Mouse (Mus musculus): ENCODE data around the gene Pex7.
"Not testable (repeated sequence)": the region's sequence is repeated elsewhere in the genome, so short reads cannot be mapped to it uniquely, and the experiment has no call there.

The Pex7 gene

DNA sequence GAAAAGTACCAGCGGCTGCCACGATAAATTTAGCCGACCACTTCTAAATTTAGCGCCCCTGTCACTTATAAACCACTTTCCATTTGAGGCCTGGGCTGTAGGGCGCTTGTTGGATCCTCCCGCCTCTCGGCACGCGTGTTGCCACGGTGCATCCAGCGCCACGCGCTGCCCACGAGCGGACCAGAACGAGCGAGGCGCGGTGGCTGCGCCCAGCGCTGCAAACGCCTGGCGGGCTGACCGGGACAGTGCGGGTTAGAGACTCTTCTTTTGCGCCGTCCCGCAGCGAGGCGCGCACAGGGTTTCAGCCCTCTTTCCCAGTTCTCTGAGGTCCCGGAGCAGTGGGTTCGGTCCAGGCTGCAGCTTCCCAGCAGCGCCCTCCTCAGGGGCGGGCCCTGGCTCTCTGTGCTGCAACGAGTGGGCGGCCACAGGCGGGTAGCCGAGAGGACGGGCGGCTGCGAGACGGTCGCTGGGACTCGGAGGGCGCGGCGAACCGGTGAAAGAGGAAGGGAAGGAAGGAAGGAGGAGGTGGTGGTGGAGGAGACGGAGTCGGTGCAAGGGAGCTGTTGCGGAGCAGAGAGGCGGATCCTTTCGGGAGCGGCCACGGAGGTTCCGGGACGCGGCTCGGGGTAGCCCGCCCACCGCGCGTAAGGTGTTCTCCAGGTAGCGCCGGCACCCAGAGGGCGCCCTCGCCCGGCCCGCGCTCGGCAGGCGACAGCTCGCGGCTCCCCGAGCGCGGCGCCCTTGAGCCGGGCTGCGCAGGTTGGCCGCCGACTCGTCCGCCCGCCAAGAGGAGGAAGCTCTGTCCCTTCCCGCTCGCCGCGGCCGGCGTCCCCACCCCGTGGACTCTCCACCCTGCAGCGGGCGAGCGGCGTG, 26.3 kb upstream of the Pex7 start:
- peak; percentile 81 for DNase-seq (ENCODE audit: extremely low spot score)

DNA sequence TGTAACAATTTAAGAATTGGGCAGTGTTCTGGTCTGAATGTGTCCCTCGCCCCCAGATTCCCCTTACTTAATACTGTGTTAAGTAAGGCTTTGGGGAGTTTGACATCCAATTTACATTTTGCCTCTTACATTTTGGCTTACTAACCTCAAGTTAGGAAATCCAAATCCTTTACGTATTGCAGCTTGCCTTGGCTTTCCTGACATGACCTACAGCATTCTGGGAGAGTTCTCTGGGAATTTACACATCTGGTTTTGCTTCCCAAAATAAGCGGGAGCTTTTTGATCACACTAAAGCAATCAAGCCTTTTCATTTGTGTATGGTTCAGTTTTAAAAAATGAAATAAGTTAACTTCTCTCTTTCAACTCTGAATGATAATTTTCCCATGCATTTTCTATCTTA, 25.5 kb upstream of the Pex7 start:
- DNase-seq (ENCODE audit: extremely low spot score) = peak; percentile 2

DNA sequence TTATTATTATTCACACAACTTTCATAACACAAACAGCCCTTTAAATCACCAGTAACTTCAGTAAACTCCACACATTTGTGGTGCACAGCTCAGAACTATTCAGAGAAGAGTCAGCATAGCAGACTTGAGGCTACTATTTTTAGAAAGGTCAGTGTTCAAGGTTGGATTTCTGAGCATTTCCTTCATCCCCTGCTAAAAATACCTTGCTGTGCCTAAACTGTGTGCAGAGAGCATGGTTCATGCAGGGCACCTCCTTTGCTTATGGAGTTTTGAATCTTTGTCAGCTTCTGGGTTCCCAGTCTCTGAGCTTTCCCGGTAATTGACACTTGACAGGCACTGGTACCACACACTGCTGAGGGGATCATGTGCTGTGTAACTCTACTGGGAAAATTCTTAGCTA, 20.7 kb upstream of the Pex7 start:
- DNase-seq (ENCODE audit: extremely low spot score) = no peak

DNA sequence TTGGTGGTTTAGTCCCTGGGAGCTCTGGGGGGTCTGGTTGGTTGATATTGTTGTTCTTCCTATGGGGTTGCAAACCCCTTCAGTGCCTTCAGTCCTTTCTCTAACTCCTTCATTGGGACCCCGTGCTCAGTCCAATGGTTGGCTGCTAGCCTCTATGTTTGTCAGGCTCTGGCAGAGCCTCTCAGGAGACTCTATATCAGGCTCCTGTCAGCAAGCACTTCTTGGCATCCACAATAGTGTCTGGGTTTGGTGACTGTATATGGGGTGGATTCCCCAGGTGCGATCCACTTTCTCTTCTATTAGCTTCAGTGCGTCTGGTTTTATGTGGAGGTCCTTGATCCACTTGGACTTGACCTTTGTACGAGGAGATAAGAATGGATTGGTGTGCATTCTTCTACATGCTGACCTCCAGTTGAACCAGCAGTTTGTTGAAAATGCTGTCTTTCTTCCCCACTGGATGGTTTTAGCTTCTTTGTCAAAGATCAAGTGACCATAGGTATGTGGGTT, 19.0 kb upstream of the Pex7 start:
- not testable (repeated sequence) for DNase-seq (ENCODE audit: extremely low spot score)

DNA sequence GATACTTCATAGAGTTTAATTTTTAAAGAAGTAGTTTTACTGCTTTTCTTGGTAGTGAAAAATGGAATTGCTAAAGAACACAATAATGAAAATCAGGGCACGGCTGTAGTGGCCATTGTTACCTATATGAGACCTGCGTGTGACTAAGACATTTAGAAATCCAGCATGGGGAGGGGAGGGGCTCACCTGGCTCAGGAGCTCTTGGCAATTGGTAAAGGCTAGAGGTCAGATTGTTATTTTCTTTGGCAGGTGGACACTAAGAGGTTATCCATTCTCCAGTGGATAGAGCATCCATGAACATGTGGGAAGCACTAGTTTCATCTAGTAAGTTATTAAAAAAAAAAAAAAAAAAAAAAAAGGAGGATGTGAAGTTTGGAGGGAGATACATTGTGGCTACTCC, 16.8 kb upstream of the Pex7 start:
- no peak for DNase-seq (ENCODE audit: extremely low spot score)

DNA sequence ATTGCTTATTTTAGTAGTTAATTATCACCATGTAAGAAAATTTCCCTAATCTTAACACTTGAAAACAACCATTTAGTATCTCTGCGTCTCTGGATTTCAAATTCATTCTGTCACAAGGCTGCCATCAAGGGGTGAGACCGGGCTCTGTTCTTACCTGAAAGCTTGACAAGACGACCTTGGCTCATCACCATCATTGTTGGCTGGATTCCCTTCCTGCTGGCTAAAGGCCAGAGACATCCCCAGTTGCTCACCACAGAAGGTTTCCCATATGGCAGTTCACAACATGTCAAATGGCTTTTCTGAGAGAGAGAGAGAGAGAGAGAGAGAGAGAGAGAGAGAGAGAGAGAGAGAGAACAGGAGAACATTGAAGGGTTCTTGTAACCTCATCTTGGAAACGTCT, 14.9 kb upstream of the Pex7 start:
- no peak for DNase-seq (ENCODE audit: extremely low spot score)

DNA sequence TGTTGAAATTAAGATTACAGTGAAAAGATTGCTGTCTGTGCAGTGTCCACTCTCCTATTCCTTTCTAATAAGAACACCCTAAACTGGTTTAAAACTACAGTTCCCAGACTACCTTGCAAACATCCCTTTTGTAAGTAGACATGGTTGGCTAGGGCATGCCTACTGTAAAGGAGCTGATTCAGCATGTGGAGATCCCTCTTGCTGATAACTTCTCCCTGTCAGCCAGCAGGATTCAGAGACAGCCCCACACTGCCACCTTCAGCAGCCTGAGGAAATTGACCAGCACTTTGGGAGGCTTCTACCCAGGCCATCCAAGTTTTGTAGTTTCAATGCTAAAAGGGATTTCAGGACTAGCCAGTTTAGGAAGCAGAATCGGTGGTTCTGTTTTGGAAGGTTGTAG, 7.8 kb upstream of the Pex7 start:
- DNase-seq (ENCODE audit: extremely low spot score) = no peak

DNA sequence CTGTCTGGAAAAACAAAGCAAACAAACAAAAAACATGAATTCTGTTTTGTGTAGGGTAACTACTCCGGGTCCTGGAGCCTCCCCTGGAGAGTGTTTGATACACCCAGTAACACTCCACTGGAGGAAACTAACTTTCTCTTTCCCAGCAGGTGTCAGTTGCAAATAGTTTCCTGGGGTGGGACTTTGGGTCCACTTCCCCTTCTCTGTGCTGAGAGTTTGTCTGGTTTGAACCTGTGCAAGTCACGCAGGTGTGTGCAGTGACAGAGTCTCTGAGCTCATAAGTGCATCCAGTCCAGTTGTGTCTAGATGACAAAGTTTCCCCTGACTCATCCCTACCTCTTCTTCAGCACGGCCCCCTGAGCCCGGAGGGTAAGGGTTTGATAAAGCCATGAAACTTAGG, 6.3 kb upstream of the Pex7 start:
- DNase-seq (ENCODE audit: extremely low spot score) = no peak

DNA sequence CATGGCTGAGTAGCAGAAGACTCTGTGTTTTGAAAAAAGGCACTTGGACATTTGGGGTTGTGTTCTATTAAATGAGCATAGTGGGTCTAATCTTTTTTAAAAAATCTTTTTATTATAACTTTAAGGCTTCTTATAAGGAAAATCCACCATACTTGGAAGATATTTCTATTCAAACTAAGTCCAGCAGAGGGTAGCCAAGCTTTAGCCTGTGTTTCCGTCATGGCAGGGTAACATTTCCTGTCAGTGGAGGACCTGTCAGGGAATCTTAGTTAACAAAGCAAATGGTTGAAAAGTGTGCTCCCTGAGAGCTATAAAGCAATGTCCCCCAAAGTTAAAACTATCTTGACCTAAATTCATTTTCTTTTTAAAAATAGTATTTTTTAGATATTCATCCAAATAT, 4.1 kb upstream of the Pex7 start:
- no peak for DNase-seq (ENCODE audit: extremely low spot score)

DNA sequence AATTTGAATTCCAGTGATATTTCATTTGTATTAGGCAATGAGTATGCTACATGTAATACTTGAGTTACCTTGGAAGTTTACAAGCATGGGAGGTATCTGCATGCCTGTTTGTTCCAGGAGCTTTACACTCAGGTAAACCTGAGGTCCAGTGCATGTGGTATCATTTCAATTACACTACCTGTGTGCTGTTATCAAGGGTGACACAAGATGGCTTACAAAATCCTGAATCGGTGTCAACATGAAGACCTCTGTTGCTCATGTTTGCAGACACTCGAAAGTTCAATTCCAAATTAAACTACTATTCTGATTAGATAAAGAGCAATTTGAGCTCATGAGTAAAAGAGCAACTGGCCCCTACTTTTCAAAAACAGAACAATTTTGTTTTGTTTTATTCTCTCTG, 3.0 kb upstream of the Pex7 start:
- no peak for DNase-seq (ENCODE audit: extremely low spot score)

DNA sequence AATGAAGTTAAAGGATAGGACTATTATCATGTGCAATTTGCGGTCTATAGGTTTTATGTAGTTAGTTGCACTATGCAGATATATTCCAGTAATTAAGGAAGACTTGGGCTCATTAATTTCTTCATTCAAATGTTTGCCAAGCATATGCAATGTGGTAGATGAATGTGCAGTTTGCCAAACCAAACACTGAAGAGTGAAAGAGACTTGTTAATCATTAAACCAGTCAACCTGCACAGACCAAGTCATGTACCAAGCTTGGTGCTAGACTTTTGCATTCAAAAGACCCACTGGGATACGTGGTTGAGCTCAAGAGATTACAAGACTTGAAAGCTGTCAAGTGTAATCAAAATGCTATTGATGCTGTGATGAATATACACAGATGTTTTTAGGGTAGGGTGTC, 587 bp upstream of the Pex7 start:
- DNase-seq (ENCODE audit: extremely low spot score) = no peak

DNA sequence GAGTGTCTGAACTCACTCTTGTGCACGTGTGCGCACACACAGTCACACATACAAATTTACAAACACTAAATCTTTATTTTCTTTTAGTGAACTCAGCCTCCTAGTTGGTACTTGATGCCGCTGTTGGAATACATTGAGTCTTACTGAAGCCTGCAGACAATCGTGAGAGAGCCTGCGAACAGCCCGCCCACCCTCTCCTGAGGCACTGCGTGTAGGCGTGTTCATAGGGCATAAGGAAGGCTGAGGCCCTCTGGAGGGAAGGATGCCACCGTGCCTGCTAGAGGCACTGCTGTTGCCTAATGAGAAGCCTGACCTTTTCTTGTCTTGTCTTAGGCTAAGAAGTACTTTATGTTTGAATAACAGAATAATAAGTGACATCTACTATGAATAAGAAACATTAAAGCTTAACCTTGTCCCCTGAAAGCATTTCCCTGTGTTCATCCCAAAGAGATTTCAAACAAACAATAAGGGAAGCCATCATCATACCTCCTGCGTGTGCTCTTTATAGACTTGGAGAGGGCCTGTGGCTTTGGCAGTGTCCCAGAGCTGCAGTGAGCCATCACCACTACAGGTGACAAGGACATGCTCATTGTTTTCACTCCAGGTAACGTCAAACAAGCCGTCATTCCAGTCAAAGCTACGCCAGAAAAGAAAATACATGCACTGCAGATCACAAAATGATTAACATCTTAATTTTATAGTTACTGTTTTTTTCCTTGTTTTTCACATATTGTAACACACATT, 3.2 kb downstream of the Pex7 start:
- DNase-seq (ENCODE audit: extremely low spot score) = no peak

DNA sequence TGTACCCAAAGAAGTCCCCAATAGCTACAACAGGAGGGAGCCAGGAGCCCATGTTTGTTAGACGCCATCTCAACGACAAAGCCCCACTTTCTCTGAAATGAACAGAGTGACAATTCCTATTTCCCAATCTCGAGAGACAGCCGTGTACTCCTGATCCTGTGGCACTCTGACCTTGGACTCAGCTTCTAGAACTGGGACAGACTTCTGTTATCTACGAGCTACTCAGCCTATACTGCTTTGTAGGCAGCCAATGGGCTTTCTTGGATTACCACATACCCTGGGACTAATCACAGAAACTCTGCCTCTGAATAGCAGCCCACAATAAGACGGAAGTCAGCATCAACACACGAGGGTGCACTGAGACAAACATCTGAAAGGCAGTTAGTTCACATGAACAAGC, 5.5 kb downstream of the Pex7 start:
- DNase-seq (ENCODE audit: extremely low spot score) = no peak

DNA sequence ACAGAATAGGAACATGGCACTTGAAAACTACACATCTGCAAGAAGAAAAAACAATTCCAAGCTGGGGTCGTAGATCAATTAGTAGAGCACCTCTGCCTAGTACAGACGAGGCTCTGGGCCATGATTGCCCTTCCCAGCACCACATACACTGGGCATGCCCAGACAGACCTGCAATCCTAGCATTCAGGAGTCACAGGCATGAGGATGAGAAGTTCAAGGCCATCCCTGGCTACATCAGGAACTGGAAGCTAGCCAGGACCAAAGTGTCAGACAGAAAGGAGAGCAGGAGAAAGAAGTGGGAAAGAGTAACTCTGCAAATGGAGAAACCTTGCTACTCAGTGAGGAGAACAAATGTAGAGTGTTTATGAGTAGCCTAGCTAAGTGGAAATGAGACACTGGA, 7.3 kb downstream of the Pex7 start:
- DNase-seq (ENCODE audit: extremely low spot score) = no peak

DNA sequence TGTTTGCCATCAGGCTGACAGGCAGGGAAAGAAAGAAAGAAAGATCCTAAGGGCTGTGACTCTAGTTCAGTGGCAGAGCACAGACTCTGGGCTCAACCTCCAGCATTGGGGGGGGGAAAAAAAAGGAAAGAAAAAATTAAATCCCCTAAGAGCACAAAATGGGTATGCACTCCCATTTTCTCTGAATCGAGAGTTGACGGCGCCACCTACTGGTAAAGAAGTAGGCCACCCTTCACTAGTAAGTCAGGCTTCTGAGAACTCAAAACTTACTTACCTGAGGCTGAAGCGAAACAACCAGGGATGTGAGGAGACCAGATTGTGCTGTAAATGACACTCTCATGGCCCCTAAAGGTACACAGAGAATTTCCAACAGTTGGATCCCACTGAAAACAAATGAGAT, 13.5 kb downstream of the Pex7 start:
- DNase-seq (ENCODE audit: extremely low spot score) = peak; percentile 42

DNA sequence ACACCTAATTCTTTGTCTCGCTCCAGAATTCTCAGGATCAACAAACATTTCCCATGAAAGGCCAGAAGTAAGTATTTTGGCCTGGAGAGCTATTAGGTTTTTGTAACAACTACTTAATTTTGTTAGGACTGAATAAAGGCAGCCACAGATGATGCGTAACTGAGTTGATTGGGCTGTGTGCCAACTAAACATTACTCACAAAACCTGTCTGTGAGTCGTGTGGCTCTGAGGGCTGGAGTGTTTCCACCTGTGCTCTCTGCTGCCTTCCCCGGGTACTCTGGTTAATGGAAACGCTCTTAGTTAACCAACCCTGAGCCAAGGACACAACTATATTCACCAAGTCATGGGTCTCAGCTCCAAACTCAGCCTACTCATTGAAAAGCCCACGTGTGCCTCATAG, 14.3 kb downstream of the Pex7 start:
- no peak for DNase-seq (ENCODE audit: extremely low spot score)

DNA sequence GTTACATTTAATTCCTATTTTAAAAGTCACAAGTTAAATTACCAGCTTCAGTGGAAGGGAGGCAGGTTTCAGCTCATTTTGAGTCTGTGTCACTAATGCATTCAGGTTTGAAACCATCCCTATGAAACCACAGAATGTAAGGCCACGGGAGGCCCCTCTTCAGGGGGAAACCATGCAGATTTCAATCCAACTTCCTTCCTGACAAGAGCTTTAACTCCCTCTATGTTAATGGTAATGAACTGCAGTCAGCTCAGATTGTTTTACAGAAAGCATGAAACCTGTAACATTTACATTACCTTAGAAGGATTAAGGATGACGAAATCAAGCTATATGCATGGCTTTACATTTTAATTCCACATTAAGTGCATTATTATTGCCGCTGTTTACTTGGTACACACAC, 15.8 kb downstream of the Pex7 start:
- DNase-seq (ENCODE audit: extremely low spot score) = no peak

DNA sequence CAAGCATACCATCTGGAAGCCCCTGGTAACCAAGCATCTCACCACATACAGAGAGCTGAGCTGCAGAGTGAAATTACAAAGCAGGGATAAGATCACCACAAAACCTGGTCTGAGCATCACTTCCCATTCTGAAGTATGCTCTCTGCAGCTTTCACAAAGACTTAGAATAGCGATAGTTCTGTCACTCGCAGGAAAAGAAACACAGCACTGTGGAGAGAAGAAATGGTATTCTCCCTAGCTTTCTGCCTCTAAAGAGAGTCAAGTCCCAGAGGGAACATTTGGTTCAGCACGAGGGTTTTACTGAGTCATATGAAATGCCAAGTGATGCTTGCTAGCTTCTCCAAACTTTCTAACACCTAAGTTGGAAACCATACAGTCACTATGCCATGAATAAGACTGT, 17.6 kb downstream of the Pex7 start:
- no peak for DNase-seq (ENCODE audit: extremely low spot score)

DNA sequence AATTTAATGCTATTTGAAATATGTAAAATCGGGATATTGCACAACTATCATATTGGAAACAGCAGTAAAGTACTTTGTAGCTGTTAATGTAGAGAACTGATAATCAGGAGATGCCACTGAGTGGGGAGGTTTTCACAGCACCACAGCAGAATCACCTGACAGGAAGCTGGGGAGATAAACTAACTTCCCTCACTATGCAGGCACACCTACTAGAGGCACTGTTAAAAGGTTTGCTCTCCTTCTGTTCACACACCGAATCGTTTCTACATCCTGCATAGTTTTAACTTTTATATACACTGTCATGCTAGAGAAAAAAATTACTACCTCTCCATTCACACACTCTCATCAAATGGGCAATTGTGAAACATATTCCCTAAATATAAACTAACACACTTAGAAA, 21.2 kb downstream of the Pex7 start:
- no peak for DNase-seq (ENCODE audit: extremely low spot score)

DNA sequence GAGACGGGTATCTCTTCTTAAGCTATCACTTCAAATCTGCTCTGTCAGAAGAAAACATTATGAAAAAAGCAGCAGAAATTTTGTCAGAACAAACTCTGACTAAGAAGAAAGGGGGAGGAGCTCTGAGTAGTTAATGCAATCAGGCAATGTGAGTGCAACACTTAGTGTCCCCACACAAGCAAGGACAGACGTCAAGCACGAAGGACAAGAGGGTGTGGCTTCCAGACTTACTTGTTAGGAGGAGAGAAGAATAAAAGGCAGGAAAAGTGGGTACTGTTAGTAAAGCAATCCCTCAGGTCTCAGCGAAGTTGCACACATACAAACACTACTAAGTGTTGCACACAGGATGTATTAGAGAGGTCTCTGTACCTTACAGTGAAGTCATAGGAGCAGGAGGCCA, 23.1 kb downstream of the Pex7 start:
- DNase-seq (ENCODE audit: extremely low spot score) = no peak

DNA sequence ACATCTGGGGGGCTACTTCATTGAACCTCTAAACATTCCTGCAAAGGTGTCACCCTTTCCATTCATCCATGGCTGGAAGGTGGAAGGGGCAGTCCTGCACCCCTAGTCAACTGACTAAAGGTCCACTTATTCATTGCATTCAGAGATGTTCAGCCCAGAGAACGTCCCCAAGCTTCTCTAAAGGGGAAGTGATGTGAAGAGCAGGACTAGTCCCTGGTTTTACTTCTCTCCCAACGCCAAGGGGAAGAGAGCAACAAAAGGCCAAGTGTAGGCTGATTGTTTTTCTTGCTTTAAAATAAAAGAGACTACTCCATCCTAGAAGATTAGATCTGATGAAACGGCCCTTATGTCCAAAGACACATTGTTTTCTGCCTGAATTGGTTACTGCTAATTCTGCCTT, 27.1 kb downstream of the Pex7 start:
- no peak for DNase-seq (ENCODE audit: extremely low spot score)

DNA sequence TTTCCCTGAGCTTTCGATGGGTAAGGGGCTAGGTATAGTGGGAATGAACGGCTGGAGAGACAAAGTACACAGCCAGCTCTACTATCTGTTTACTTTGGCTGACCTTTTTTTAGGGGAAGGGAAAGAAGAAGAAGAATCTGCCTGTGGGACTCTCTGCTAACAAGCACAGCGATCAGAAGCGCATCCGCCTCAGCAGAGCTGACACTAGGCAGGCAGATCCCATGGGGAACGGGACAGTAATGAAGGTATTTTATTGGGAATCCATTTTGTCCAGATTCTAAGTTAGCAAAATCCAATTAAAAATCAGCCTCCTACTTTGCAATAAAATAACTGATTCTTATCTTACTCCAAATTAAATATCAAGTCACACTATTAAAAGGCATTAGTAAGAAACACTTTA, 28.3 kb downstream of the Pex7 start:
- DNase-seq (ENCODE audit: extremely low spot score) = no peak

DNA sequence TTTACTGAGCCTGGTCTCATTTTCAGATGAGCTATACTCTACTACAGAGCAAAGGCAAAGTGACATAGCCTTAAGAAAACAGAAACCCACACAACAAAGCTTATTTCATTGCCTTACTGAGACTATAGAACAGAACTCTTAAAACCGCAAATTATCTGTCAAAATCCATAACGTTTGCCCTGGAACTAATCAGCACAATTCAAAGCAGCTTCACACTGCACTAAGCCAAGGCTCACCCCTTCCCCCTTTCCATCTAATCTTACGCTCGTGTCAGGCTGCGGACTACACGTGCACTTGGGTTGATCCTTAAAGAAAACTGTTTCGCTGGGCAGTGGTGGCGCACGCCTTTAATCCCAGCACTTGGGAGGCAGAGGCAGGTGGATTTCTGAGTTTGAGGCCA, 29.8 kb downstream of the Pex7 start:
- DNase-seq (ENCODE audit: extremely low spot score) = no peak

All from embryo, embryonic 9.5 days (tissue).